Mouse (Mus musculus): ENCODE measurements around the gene Raf1.

The Raf1 gene

DNA sequence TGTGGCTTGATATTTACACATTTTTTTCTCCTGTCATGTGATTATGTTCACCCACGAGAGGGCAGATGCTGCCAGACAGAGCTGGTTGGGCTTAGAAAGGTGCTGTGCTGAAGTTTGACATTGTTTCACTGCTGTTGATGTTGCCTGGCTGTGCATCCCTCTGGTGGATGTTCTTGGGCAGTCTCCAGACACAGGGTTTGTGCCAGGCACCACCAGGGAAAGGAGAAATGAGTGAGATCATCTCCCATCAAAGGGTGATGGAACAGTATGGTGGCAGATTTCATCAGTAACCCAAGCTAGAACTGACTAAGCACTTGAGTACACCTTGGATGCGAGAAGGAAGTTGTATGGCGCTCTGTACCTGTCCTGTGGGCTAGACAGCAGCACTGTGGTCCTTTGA lies 60.5 kb downstream of the Raf1 start:
- no peak for DNase-seq (ENCODE audit: low spot score in 2 of 2)

DNA sequence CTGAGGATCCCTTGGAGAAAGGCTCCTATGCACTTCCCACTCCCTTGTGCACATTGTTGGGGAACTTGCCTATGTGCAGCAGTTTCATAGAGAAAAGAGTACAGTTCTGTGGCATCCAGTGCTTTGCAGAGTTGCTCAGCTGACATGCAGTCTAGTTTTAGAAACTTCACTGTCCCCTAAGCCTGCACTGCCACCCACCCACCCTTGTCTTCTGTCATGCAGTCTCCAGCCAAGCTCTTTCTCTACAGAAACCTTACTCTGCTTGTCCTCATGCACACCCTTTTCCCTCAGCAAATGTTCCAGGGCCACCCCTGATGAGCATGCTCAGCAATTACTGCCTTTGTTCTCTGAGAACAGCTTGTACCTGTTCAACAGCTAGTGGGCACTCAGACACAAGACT lies 62.6 kb downstream of the Raf1 start:
- no peak for DNase-seq (ENCODE audit: low spot score in 2 of 2)

DNA sequence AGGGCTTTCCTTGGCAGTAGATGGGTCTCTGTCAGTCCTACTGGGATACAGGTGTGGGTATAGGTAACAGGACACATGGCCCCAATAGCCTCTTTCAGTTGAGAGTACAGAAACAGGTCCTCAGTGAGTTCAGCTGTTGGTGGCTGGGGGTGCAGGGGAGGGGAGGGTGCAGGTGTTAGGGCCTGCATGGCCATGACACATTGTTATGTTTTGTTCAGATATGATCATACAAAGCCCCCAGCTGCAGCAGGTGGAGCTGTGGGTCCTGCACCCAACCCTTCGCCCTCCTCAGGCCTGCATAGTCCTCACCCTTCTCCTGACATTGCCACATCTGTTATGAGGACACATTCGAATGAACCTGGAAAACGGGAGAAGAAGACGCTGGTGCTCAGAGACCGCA lies 66.1 kb downstream of the Raf1 start:
- no peak for DNase-seq (ENCODE audit: low spot score in 2 of 2)

DNA sequence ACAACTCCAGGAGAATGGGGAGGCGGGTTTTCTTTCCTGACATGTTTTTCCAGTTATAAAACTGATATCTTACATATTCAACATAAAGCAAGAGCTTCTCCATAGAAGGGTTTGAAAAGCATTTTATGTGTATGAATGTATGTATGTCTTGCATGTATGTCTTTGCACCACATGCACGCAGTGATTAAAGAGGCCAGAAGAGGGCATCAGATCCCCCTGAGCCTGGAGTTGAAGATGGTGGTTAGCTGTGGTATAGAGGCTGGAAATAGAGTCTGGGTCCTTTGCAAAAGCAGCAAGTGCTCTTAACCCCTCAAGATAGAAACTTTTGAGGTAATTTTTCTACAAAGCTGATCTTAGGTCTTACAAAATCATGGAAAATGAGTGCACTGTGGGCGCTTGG lies 67.3 kb downstream of the Raf1 start:
- no peak for DNase-seq (ENCODE audit: low spot score in 2 of 2)

DNA sequence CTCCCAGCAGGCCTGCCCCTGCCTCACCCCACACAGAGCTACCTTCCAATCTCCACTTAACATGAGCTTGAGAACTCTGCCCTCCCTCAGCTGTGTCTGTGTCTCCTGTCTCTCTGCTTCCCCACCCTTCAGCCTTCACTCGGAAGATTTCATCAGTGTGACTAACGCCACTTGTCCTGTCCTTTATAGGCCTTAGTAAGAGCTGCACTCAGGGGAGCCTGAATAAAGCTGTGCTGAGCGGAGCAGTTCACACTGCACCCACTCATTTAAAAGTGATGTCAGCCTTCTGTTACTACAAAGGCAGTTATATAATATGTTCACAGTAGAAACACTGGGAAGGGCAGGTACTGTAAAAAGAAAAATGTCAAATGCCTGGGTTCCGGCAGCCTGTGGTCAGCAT lies 69.0 kb downstream of the Raf1 start:
- DNase-seq (ENCODE audit: low spot score in 2 of 2), result no peak

DNA sequence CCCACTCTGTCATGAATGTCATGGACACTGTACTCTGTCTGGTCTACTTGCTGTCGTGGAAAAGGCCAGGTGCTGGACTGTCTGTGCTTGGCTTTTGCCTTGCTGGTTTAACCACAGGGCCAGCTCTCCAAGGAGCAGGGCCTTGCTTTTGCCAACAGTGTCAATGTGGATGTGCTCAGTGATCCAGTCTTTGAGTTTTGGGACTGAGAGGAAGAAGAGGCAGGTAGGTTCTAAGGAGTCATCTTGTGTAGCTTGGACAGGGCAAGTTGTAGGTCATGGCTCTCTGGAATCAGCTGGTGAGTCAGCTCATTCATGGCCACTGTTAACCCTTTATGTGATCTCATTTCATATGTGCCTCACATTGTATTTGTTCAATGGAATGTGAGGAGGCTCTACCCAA lies 70.0 kb downstream of the Raf1 start:
- DNase-seq (ENCODE audit: low spot score in 2 of 2), result no peak

DNA sequence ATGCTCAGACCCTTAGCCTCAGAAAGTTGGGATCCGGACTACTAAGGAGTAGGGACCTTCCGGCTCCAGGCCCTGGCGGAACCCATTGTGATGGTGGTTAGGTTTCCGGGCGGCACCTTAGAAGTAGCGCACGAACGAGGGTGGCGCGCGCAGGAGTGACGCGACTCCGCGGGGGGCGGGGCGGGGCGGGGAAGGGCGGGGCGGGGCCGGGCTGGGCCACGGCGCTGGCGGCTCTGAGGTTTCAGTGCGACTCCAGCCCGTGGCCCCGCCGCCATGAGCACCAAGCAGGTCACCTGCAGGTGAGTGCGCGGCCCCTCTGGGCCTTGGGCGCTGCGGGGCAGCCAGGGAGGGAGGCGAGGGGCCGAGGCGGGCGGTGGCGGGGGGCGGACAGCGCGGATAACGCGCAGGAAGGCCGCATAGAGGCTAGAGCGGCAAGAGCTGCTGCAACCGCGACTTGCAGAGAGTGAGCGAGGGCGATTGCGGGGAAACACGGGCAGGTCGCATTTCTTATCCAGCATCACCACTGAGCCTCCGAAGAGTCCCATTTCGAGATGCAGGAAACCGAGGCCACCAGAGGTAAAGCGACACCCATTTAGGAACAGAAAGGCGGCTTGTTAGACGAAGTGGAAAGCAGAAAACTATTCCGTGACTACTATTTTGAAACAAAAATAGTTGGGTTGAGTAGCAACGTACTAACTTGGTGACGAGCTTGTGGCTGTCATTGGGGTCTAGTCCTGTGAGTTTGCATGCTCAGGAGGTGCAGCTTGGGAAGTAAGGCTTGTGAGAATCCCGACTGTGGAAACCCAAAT lies 74.5 kb downstream of the Raf1 start, which contains the start of gene Mkrn2:
TSS of gene Mkrn2 (plus strand) at position 188 of the 809 bp plus-strand sequence.
- DNase-seq (ENCODE audit: low spot score in 2 of 2), result peak; percentile 66 to 71

DNA sequence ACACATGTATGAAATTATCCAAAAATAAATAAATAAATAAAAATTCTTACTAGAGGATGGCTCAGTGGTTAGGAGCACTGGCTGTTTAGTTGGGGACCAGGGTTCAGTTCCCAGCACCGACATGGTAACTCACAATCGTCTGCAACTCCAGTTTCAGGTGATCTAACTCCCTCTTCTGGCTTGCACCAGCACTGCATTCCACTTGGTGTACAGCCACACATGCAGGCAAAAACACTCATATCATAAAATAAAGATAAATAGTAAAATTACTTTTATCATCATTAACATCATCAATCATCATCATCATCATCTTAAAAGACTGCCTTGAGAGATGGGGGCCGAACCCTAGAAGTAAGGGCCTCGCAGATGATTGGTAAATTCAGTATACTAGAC lies 75.1 kb downstream of the Raf1 start:
- peak in 1 of 2 experiments; percentile 10 for DNase-seq (ENCODE audit: low spot score in 2 of 2)

DNA sequence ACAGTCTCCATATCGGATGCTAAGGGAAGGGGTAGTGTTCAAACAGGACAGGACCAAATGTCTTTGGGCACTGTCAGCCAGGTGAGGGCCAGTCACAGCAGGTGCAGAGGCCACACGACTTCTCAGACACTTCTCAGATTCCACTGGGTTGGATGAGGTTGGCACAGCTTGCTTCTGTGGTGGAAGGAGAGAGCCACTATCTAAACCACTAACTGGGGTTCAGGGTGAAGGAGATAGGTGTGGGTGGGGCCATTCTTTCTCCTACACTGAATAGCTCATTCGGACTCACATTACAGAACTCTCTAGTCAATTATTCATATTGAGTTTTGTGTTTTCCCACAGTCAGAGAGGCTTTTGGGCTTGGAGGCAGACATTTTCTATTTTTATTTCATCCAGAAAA lies 80.8 kb downstream of the Raf1 start:
- DNase-seq (ENCODE audit: low spot score in 2 of 2), result no peak

DNA sequence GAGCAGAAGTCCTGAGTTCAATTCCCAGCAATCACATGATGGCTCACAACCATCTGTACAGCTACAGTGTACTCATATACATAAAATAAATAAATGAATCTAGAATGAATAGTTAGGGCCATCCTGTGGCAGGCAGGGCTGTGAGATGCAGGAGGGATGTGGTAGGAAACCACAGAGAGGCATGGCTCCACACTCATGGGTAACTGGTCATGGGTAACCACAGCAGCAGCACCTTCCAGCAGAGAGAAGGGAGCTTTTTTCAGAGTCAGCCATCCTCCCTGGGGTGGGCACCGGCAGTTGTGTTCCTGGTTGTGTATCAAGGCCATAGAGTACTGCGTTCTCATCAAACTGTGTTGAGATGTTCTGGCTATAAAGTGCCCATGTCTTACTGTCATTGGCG lies 82.0 kb downstream of the Raf1 start:
- no peak for DNase-seq (ENCODE audit: low spot score in 2 of 2)

DNA sequence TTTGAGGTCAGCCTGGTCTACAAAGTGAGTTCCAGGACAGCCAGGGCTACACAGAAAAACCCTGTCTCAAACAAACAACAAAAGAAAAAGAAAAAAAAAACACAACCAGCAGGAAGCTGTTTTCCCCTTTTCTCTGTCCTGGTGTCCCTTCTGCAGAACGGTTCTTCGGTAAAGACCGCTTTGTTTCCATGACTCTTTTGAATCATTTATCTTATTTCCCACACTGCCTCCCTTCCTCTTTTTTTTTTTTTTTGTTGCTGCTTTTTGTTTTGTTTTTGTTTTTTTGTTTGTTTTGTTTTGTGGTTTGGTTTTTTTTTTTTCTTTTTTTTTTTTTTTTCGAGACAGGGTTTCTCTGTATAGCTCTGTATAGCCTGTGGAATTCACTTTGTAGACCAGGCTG lies 83.2 kb downstream of the Raf1 start:
- DNase-seq (ENCODE audit: low spot score in 2 of 2), result no peak

DNA sequence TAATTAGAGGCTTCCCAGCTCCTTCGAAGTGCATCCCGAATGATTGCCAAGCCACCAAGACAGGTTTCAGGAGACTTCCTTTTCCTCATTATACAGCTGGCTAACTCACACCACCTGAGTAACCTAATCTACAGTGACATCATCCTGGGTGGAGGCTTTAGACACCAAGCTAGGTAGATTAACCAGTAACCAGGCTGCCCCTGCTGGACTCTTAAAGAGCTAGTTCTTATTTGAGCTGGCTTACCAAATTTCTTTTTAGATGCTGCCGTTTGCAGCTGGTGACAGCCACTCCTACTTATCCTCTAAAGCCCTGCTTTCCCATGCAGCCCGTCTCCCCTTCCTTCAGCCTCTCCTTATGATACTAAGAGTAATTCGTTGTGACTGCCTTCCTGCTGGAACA lies 84.0 kb downstream of the Raf1 start, which contains the start of gene Mkrn2os:
TSS of gene Mkrn2os (minus strand) at position 119 of the 400 bp plus-strand sequence.
- DNase-seq (ENCODE audit: low spot score in 2 of 2), result no peak

DNA sequence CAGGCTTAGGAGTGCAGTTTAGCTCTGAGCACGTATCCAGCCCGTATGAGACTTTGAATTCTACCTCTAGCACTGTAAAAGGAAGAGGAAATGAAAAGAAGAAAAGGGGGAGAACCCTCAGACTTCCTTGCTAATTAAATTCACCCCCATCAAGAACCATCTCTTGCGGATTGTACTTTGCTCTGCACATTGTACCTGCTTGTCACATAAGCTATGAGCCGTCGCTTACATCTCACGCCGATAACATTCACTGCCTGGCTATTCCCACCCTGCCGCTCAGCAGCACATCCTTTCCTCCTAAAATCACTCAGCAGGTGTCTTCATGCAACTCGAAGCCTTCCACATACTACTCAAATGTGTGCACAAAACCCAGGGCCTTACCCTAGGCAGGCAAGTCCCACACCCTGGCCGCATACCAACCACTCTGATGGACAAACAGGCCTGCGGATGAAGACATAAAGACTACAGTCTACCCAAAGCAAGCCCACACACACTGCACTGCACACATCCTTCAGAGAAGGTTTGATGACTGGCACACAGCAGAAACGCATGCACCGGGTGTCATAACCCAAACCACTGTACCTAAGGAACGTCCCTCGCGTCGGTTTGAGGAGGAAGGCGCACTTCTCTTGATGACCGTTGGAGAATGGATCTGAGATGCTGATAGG lies 84.6 kb downstream of the Raf1 start:
- DNase-seq (ENCODE audit: low spot score in 2 of 2), result no peak

DNA sequence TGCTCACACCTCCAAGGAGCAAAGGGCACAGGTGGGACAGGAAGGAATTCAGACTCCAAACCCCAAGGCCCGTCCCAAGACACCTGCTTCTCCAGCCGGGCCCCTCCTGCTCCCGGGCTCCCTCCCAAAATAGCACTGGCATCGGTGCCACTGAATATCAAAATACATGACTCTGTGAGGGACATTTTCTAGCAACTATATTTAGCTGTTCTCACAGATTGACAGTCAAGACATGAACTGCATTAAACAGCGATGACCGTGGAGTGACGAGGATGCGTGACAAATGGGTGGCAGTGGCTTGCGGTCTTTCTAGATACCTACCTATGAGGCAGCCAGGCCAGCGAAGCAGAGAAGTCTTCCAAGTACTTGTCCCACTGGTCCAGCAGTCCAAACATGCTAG lies 90.1 kb downstream of the Raf1 start:
- peak; percentile 13 to 32 for DNase-seq (ENCODE audit: low spot score in 2 of 2)

DNA sequence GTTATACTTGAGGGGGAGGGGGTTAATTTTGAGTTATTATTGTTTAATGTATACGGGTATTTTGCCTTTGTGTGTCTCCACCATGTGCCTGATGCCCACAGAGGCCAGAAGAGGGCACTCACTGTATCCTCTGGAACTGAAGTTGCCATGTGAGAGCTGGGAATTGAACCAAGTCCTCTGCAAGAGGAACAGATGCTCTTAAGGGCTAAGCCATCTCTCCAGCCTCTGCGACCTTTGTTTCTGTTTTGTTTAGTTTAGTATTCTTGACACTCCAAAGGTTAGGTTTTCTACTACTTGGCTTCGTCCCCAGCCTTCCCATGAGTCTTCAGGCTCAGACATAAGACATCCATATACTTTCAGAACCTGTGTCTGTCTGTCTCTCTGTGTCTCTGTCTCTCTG lies 92.3 kb downstream of the Raf1 start:
- no peak for DNase-seq (ENCODE audit: low spot score in 2 of 2)

DNA sequence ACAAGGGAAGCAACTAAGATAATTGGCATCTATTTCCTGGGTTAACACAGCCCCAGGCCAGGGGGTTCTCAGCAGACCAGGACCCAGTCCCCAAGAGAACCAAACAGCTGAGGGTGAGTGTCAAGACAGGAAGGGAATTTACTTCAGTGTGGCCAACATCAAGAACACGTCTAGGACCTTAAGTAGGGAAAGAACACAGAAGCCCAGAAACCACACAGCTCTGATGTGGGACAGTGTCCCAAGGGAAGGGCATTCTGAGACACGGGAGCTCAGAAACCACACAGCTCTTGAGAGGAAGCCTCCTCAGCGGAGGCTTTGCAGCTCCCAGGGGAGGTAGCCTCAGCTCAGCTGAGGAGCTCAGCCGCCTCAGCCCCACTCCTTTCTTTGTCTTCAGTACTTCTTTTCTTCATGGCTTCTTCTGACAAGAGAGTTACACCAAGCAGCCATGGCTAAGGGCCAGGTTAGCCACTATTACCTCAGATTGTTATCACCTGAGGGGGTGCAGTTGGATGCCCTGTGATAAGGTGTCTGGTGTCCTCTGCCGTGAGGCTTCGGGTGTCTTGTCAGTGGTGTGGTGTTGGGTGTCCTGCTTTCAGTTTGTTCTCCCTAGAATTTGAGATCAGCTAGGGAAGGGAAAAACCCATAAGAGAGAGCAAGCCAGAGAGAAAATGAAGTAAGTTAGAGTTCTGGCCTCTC lies 92.9 kb downstream of the Raf1 start:
- no peak for DNase-seq (ENCODE audit: low spot score in 2 of 2)

DNA sequence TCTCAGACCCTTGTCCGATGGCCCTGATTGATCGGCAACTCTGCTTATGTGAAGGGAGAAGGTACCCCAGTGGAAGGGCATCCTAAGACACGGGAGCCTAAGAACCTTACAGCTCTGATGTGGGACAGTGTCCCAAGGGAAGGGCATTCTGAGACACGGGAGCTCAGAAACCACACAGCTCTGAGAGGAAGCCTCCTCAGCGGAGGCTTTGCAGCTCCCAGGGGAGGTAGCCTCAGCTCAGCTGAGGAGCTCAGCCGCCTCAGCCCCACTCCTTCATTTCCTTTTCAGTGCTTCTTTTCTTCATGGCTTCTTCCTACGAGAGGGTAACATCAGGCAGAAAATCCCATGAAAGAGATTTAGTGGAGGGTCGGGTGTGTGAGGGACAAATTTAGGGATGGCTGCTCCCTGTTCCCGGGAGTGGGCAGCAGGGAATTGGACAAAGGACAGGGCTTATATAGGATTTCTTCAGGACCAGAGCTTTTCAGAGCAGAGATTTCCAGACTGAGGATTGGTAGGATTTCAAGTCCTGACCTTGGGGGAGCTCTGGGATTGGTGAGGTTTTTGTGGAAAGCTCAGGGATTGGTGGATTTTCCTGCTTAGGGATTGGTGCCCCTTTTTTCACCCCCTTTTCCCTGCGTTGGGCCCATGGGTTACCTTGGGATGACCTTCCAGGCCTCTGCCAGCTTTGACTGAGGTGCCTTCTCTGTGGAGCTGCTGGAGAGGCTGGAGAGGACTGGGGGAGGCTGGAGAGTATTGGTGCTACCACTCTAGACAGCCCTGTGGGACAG lies 93.9 kb downstream of the Raf1 start:
- no peak for DNase-seq (ENCODE audit: low spot score in 2 of 2)

DNA sequence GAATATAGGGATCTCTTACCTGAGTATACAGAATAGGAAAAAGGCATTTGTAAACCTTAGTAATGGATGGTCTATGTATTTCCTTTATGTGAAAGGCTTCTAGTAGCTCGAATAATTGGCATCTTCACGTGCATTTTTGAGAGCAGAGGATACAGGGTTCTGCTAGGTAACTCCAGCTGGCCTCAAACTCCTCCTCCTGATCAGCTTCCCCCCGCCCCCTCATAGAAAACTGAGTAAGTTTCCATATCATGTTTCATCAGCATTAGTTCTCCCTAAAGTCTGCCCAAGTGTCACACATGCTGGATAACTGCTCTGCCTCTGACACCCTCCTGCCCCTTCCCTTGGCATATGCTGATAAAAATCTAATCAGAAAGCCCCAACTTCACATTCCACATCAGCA lies 95.6 kb downstream of the Raf1 start:
- DNase-seq (ENCODE audit: low spot score in 2 of 2), result no peak

DNA sequence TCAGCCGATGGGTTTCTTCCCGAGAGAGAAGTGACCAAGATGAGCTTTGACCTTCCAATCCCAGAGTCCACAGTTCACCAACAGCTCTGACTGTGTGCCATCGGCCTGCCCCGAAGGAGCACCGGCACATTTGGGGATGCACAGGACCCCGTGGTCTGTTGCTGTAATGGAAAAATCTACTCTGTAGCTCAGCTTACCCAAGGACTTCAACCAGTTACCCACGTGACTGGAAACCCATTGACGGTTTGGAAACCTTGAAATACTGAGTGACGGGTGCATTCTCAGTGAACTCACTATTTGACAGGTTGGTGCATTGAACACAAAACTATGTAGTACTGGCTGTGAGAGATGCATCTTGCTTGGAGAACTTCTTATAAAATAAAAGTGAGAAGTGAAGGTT lies 98.5 kb downstream of the Raf1 start:
- DNase-seq (ENCODE audit: low spot score in 2 of 2), result no peak

DNA sequence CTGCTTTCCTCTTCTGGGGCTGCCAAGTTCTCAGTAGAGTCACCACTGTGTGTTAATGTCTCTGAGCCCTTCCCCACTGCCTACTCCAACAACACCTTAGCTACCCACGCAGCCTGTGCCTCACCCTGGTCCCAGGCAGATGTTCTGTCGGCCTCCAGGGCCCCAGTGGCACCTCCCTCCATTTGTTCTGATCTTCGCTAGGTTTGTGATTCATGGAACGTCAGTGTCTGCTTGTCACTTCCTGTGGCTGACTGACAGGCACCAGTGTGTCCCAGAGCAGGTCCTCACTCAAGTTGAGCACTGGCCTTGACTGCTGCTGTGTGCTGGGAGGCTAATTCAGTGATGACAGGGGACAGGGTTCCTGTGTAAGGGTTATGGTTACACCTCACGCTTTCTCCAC lies 99.0 kb downstream of the Raf1 start:
- no peak for DNase-seq (ENCODE audit: low spot score in 2 of 2)

DNA sequence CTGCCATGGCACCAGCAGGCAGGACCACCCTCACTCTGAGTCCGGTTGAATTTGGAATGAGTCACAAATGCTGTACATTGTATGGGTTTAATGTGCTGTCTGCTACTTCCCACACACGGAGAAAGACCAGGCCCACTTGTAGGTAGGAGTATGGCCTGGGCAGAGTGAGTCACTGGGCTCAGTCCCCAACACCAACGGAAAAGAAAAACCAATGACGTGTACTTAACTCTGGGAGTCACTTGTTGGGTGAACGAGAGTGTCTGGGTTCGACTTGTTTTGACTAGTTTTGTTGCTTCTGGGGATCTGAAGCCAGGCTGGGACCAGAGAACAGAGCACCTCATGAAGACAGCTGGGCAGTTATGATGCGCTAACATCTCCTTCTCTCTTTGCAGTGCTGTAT lies 102.3 kb downstream of the Raf1 start:
- DNase-seq (ENCODE audit: low spot score in 2 of 2), result no peak
